Mouse (Mus musculus): ENCODE results near the gene Gsap.

DNA sequence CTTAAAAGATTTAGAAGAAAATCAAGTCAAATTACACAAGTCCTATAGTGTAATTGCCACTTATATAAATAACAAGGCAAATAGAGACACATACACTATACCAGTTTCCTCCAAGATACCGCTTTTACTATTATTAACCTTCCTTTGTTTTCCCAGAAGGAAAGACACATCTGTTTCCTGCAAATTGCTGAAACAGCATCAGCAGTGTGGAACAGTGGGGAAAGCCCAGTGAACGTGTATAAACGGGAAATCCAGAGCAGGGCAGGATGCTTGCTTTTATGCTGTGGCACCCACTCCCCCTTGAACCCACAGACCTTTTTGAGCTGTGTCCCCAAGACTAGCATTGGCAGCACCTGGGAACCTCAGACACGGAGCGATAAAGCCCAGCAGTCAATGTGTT is 15.2 kb upstream of the Gsap start:
- TF ChIP-seq CTCF (IDR thresholded peaks at IDR 0.05; ENCODE audit: low read depth) (no peak), EP300 (optimal IDR thresholded peaks at IDR 0.05) (no peak)
